Mouse (Mus musculus): ENCODE data around the gene Wfdc10. TPM values are rescaled to one million over a fixed set of nuclear protein-coding genes. Genes with fewer than 3 reads are reported as not detected.

Gene Wfdc10
- polyA plus RNA-seq, 1 experiment from 2014 or later = not detected

DNA sequence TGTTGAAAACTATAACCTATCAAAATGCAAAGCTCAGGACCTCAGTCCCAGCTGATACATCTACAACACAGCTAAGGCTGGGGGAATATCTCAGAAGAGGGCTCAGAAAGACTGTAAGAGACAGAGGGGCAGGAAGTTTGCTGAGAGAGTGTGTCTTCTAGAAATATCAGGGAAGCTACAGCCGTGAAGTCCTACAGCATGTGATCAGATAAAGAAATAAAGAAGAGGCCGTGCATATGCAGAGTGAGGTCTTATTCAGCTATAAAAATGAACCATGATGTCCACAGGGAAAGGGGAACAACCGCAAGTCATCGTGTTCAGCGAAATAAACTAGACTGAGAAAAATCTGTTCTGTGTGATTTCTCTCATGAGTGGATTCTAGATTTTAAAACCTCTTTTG is 14.4 kb downstream of the Wfdc10 start:
- Histone ChIP-seq H3K27ac (replicated peaks) (no peak overlapping the region), H3K4me2 (no peak overlapping the region), H3K9ac (no peak overlapping the region), H3K9me3 (no peaks in the 10 kb centered on the region), H3K4me3 (no peak overlapping the region), H3K27me3 (no peaks in the 10 kb centered on the region), H3K4me1 (replicated peaks) (no peaks in the 10 kb centered on the region), H3K36me3 (no peaks in the 10 kb centered on the region)
- 89% methylated on average over 5 of the region's 5 CpGs for WGBS
- ATAC-seq (ENCODE audit: low FRiP score, low read depth) = no peak

DNA sequence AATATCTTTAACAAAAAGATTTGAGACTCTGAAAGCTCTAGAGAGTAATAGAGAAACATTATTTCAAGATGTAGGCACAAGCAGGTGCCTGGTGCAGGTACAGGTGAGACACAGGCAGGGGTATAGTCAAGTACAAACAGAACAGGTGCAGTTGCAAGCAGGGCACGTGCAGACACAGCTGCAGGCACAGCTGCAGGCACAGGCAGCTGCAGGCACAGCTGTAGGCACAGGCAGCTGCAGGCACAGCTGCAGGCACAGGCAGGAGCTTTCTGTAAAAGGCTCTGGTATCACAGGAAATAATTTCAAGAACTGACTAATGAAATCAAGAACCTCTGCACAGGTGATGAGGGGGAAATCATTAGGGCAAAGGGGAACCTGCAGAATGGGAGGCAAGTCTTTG is 15.1 kb downstream of the Wfdc10 start:
- H3K27me3 ChIP-seq = no peaks in the 10 kb centered on the region
- no peaks in the 10 kb centered on the region for H3K4me1 ChIP-seq (replicated peaks)
- H3K9me3 ChIP-seq = no peaks in the 10 kb centered on the region
- H3K4me3 ChIP-seq = no peak overlapping the region
- 15% methylated on average over 1 of the region's 1 CpGs for WGBS
- no peak overlapping the region for H3K9ac ChIP-seq
- ATAC-seq (ENCODE audit: low FRiP score, low read depth) = no peak
- no peak overlapping the region for H3K27ac ChIP-seq (replicated peaks)
- no peaks in the 10 kb centered on the region for H3K36me3 ChIP-seq
- no peak overlapping the region for H3K4me2 ChIP-seq

DNA sequence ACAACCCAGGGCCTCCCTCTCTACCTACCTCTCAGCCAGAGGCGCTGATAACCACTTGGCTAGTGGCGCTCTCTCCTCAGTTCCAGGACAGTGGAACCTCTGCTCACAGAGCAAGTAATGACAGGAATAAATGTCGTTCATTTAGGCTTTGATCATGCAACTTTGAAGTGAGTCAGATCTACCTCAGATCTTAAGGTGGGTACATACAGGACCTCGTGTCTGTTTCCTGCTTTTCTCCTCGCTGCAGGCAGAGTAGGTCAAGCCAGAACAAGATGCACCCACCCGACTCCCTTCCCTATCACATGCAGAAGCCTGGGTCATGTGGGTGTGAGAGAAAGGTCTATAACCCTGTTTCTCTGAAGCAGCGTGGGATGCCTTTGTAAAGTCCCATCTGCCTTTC is 18.1 kb downstream of the Wfdc10 start, which contains the start of gene Wfdc11:
Gene Wfdc11 (minus strand): TSS at position 101 of the 400 bp plus-strand sequence.
- ATAC-seq (ENCODE audit: low FRiP score, low read depth) = no peak
- Histone ChIP-seq H3K4me3 (no peak within 1 kb of the TSS), H3K9ac (no peak within 1 kb of the TSS), H3K4me1 (replicated peaks) (peaks cover 6% of the 10 kb centered on the region), H3K27ac (replicated peaks) (no peak within 1 kb of the TSS), H3K36me3 (no peaks in the 10 kb centered on the region), H3K27me3 (no peaks in the 10 kb centered on the region), H3K9me3 (no peaks in the 10 kb centered on the region), H3K4me2 (no peak within 1 kb of the TSS)
- WGBS = 81% methylated on average over 7 of the region's 7 CpGs

DNA sequence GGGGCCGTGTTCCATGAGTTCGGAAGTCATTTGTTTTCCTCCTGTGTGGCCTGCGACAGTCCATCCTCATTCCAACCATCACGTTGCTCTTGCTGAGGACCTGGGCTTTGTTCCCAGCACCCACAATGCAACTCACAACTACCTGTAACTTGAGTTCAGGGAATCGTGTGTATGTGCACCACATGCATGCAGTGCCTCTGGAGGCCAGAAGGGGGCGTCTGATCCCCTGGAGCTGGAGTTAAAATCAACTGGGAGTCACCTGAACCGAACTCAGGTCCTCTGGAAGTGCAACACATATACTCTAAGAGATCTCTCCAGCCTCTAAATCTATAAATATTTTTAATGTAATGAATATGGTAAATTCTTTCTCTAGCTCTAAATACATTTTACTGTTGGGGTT is 20.3 kb downstream of the Wfdc10 start:
- H3K4me2 ChIP-seq = no peak overlapping the region
- H3K9ac ChIP-seq = no peak overlapping the region
- 80% methylated on average over 7 of the region's 7 CpGs for WGBS
- H3K9me3 ChIP-seq = no peaks in the 10 kb centered on the region
- no peak overlapping the region for H3K27ac ChIP-seq (replicated peaks)
- H3K27me3 ChIP-seq = no peaks in the 10 kb centered on the region
- H3K36me3 ChIP-seq = no peaks in the 10 kb centered on the region
- H3K4me1 ChIP-seq (replicated peaks) = peaks cover 9% of the 10 kb centered on the region
- no peak overlapping the region for H3K4me3 ChIP-seq
- no peak for ATAC-seq (ENCODE audit: low FRiP score, low read depth)

DNA sequence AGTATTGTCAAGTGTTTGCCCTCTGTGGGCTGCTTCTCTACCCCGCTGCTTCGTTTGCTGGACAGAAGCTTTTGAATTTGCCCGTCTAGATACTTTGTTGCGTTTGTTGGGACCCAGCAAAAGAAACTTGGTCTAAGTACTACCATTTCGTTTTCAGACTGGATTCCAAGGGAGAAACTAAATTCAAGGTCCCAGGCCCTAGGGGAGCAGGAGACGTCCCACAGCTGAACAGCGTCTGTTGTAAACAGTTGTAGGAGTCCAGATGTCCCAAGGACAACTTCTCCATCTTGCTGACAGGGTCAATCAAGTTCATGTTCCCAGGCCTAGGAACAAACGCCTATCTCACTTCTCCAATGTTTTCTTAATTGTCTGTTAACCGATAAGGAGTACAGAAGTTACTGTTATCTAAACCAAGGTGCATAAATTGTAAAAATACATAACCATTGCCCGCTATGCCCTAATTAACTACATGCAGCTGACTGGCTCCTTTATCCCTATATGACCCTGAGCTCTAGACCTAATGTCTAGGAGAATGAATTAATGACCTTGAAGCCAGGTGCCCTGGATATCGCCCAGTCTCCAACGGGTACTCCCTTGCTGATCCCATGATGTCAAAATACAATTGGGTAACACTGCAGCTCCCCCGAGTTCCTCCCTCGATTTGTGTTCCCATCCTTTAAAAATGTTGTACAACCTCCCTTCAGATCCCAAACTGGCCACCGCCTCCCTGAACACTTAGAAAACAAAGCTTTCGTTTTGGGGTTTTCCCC is 21.3 kb downstream of the Wfdc10 start:
- Histone ChIP-seq H3K4me2 (no peak overlapping the region), H3K36me3 (no peaks in the 10 kb centered on the region), H3K4me1 (replicated peaks) (peaks cover 9% of the 10 kb centered on the region), H3K9me3 (no peaks in the 10 kb centered on the region), H3K27me3 (no peaks in the 10 kb centered on the region), H3K4me3 (no peak overlapping the region), H3K9ac (no peak overlapping the region), H3K27ac (replicated peaks) (no peak overlapping the region)
- no peak for ATAC-seq (ENCODE audit: low FRiP score, low read depth)
- WGBS = 89% methylated on average over 16 of the region's 16 CpGs

- H3K27me3 ChIP-seq = no peaks in the 10 kb centered on the region
- H3K4me1 ChIP-seq (replicated peaks) = peaks cover 9% of the 10 kb centered on the region
- no peak overlapping the region for H3K9ac ChIP-seq
- H3K9me3 ChIP-seq = no peaks in the 10 kb centered on the region
- peak overlapping the region; percentile 50 for H3K4me2 ChIP-seq
- no peaks in the 10 kb centered on the region for H3K36me3 ChIP-seq
- H3K4me3 ChIP-seq = peak overlapping the region; percentile 33
- ATAC-seq (ENCODE audit: low FRiP score, low read depth) = peak; percentile 71
- no peak overlapping the region for H3K27ac ChIP-seq (replicated peaks)
- 24% methylated on average over 19 of the region's 19 CpGs for WGBS
These were observed 23.2 kb downstream of the Wfdc10 start for GRCm38 (mm10) chr2:164678848-164679625.

- H3K27ac ChIP-seq (replicated peaks) = no peak overlapping the region
- peaks cover 9% of the 10 kb centered on the region for H3K4me1 ChIP-seq (replicated peaks)
- ATAC-seq (ENCODE audit: low FRiP score, low read depth) = no peak
- no peaks in the 10 kb centered on the region for H3K36me3 ChIP-seq
- H3K9me3 ChIP-seq = no peaks in the 10 kb centered on the region
- WGBS = 57% methylated on average over 3 of the region's 3 CpGs
- no peak overlapping the region for H3K4me2 ChIP-seq
- no peaks in the 10 kb centered on the region for H3K27me3 ChIP-seq
- no peak overlapping the region for H3K9ac ChIP-seq
- H3K4me3 ChIP-seq = no peak overlapping the region
These were observed 24.1 kb downstream of the Wfdc10 start for GRCm38 (mm10) chr2:164679906-164680305.

- Histone ChIP-seq H3K4me1 (replicated peaks) (no peaks in the 10 kb centered on the region), H3K36me3 (no peaks in the 10 kb centered on the region), H3K9ac (no peak within 1 kb of the TSS), H3K27ac (replicated peaks) (no peak within 1 kb of the TSS), H3K4me2 (no peak within 1 kb of the TSS), H3K9me3 (no peaks in the 10 kb centered on the region), H3K4me3 (no peak within 1 kb of the TSS), H3K27me3 (no peaks in the 10 kb centered on the region)
- ATAC-seq (ENCODE audit: low FRiP score, low read depth) = no peak
- WGBS = 64% methylated on average over 3 of the region's 3 CpGs
These were observed 29.0 kb downstream of the Wfdc10 start, which contains the start of gene Wfdc13 for GRCm38 (mm10) chr2:164684807-164685206. Wfdc13 (plus strand) TSS chr2:164685107.

GRCm38 (mm10) chr2:164698201-164698600 is 42.4 kb downstream of the Wfdc10 start, which contains the start of gene Spint4:
Spint4 (plus strand) TSS chr2:164698501.
- WGBS = 70% methylated on average over 4 of the region's 4 CpGs
- no peaks in the 10 kb centered on the region for H3K9me3 ChIP-seq
- no peak for ATAC-seq (ENCODE audit: low FRiP score, low read depth)
- no peak within 1 kb of the TSS for H3K27ac ChIP-seq (replicated peaks)
- no peak within 1 kb of the TSS for H3K4me3 ChIP-seq
- H3K27me3 ChIP-seq = no peaks in the 10 kb centered on the region
- no peak within 1 kb of the TSS for H3K9ac ChIP-seq
- no peak within 1 kb of the TSS for H3K4me2 ChIP-seq
- no peaks in the 10 kb centered on the region for H3K4me1 ChIP-seq (replicated peaks)
- H3K36me3 ChIP-seq = no peaks in the 10 kb centered on the region

GRCm38 (mm10) chr2:164700959-164701358 is 45.1 kb downstream of the Wfdc10 start:
- Histone ChIP-seq H3K9ac (no peak overlapping the region), H3K4me2 (no peak overlapping the region), H3K4me3 (no peak overlapping the region), H3K4me1 (replicated peaks) (no peaks in the 10 kb centered on the region), H3K36me3 (no peaks in the 10 kb centered on the region), H3K27ac (replicated peaks) (no peak overlapping the region), H3K9me3 (no peaks in the 10 kb centered on the region), H3K27me3 (no peaks in the 10 kb centered on the region)
- ATAC-seq (ENCODE audit: low FRiP score, low read depth) = no peak
- WGBS = 85% methylated on average over 5 of the region's 5 CpGs

GRCm38 (mm10) chr2:164701761-164702160 is 45.9 kb downstream of the Wfdc10 start:
- H3K9me3 ChIP-seq = no peaks in the 10 kb centered on the region
- H3K9ac ChIP-seq = no peak overlapping the region
- 92% methylated on average over 5 of the region's 5 CpGs for WGBS
- no peaks in the 10 kb centered on the region for H3K27me3 ChIP-seq
- no peak overlapping the region for H3K4me2 ChIP-seq
- H3K36me3 ChIP-seq = no peaks in the 10 kb centered on the region
- ATAC-seq (ENCODE audit: low FRiP score, low read depth) = no peak
- H3K4me1 ChIP-seq (replicated peaks) = no peaks in the 10 kb centered on the region
- H3K27ac ChIP-seq (replicated peaks) = no peak overlapping the region
- no peak overlapping the region for H3K4me3 ChIP-seq

DNA sequence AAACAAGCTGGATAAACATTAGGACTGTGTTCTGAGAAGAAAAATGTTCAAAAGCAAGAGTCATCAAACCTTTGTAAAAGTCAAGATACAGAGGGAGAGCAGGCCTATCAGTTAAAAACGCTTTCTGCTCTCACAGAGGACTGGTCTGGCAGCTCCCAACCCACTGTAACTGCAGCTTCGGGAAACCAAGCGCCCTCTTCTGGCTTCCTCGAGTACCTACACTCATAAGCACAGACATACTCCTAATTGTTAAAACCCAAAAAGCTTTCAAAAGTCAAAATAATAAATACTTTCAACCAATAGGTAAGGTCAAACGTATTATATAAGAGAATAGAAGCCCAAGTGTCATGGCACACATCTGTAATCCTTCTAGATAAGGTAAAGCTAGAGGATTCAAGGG is 48.4 kb downstream of the Wfdc10 start:
- Histone ChIP-seq H3K36me3 (no peaks in the 10 kb centered on the region), H3K4me1 (replicated peaks) (no peaks in the 10 kb centered on the region), H3K4me3 (no peak overlapping the region), H3K9me3 (no peaks in the 10 kb centered on the region), H3K9ac (no peak overlapping the region), H3K27ac (replicated peaks) (no peak overlapping the region), H3K27me3 (no peaks in the 10 kb centered on the region), H3K4me2 (no peak overlapping the region)
- 82% methylated on average over 5 of the region's 5 CpGs for WGBS
- ATAC-seq (ENCODE audit: low FRiP score, low read depth) = no peak

All from hindbrain, embryonic 15.5 days (tissue).